Mouse (Mus musculus): Measurements from ENCODE around the gene Ash1l. TPM values are rescaled to one million over a fixed set of nuclear protein-coding genes. Genes with fewer than 3 reads are reported as not detected.
"Not testable (repeated sequence)": the region's sequence is repeated elsewhere in the genome, so short reads cannot be mapped to it uniquely, and the experiment has no call there.

Ash1l gene
- polyA plus RNA-seq, 1 experiment = 11.7 TPM

DNA sequence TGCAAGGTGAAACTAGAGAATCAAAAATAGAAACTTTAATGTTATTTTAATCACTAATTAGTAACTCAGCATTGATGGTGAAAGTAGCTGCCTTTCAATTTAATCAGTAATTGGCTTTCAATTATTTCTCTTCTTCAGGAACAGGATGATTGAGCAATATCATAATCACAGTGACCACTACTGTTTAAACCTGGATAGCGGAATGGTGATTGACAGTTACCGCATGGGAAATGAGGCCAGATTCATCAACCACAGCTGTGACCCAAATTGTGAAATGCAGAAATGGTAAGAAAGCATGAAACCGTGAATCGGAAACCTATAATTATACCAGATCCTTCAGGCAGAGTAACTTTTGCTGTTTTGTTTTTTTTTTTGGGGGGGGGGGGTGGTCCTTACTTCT lies 92.9 kb downstream of the Ash1l start:
- Histone ChIP-seq H3K4me3 (replicated peaks; ENCODE audit: extremely low read depth, low read depth, low read length) (no peak overlapping the region), H3K4me1 (ENCODE audit: control insufficient read depth, insufficient read depth, low read length) (no peaks in the 10 kb centered on the region)
- TF ChIP-seq CTCF (IDR thresholded peaks at IDR 0.05; ENCODE audit: insufficient read depth, low read length) (no peak), POLR2A (IDR thresholded peaks at IDR 0.05; ENCODE audit: borderline replicate concordance, extremely low read depth, low read depth, low read length) (no peak)
- no peak for DNase-seq
- WGBS = 86% methylated on average over 4 of the region's 4 CpGs

DNA sequence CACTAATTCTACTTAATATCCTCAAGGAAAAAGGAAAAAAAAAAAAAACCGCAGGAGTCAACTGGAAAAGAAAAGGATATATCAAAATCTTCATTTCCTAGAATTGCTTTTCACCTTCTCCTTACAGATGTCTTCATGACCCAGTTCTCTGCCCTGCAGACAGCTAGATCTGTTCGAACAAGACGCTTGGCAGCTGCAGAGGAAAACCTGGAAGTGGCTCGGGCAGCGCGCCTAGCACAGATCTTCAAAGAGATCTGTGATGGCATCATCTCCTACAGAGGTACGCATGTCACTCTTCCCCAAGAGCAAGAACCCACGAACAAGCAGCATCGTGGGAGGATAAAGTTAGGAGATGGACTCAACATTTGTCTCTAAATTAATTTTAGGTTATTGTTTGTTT lies 107.9 kb downstream of the Ash1l start:
- DNase-seq = no peak
- Histone ChIP-seq H3K4me3 (replicated peaks; ENCODE audit: extremely low read depth, low read depth, low read length) (no peak overlapping the region), H3K4me1 (ENCODE audit: control insufficient read depth, insufficient read depth, low read length) (no peaks in the 10 kb centered on the region)
- no peak for TF ChIP-seq POLR2A (IDR thresholded peaks at IDR 0.05; ENCODE audit: borderline replicate concordance, extremely low read depth, low read depth, low read length)
- TF ChIP-seq CTCF (IDR thresholded peaks at IDR 0.05; ENCODE audit: insufficient read depth, low read length) = no peak
- 92% methylated on average over 9 of the region's 9 CpGs for WGBS

DNA sequence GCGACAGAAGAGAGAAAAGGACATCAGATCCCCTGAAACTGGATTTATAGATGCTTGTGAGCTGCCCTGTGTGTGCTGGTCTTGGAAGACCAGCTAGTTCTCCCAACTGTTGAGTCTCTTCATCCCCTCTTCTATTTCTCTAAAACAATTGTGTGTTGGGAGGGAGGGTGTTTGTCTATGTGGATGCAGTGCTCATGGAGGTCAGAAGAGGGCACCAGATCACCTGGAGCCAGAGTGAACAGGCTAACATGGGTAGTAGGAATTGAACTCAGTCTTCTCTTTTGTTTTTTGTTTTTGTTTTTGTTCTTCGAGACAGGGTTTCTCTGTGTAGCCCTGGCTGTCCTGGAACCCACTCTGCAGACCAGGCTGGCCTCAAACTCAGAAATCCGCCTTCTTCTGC lies 108.4 kb downstream of the Ash1l start:
- TF ChIP-seq POLR2A (IDR thresholded peaks at IDR 0.05; ENCODE audit: borderline replicate concordance, extremely low read depth, low read depth, low read length) (no peak), CTCF (IDR thresholded peaks at IDR 0.05; ENCODE audit: insufficient read depth, low read length) (peak; percentile 65)
- H3K4me3 ChIP-seq (replicated peaks; ENCODE audit: extremely low read depth, low read depth, low read length) = no peak overlapping the region
- peak; percentile 15 for DNase-seq
- no peaks in the 10 kb centered on the region for H3K4me1 ChIP-seq (ENCODE audit: control insufficient read depth, insufficient read depth, low read length)
- WGBS = 85% methylated on average over 3 of the region's 3 CpGs

DNA sequence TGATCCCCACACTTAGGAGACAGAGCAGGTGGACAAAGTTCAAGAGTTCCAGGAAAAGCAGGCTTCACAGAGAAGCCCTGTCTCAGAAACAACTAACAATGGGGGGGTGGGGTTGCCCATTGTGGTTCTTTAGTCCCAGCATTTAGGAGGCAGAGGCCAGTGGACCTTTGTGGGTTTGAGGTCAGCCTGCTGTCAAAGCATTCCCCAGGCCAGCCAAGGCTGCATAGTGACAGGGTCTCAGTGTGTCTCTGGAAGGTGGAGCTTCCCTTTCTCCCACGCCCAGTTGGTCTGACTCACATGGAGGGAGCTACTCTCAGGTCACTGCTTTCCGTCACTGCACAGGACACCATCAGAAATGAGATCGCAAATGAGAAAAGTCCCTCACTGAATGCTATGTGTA lies 111.3 kb downstream of the Ash1l start:
- Histone ChIP-seq H3K4me1 (ENCODE audit: control insufficient read depth, insufficient read depth, low read length) (no peaks in the 10 kb centered on the region), H3K4me3 (replicated peaks; ENCODE audit: extremely low read depth, low read depth, low read length) (no peak overlapping the region)
- no peak for DNase-seq
- TF ChIP-seq POLR2A (IDR thresholded peaks at IDR 0.05; ENCODE audit: borderline replicate concordance, extremely low read depth, low read depth, low read length) (no peak), CTCF (IDR thresholded peaks at IDR 0.05; ENCODE audit: insufficient read depth, low read length) (no peak)
- 85% methylated on average over 3 of the region's 3 CpGs for WGBS

DNA sequence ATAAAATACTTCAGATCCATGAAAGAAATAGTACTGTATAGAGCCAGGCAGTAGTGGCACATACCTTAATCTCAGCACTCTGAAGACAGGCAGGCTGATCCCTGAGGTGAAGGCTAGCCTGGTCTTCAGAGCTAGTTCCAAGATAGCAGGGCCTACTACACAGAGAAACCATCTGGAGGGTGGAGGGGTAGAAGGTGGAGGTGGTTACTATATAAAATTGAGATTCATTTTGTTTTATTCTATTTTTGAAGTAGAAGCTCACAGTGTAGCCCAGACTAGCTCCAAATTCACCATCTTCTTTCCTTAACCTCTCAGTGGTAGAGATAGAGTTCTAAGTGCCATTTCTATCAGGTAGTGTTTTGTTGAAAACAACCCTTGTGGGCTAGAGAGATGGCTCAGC lies 116.8 kb downstream of the Ash1l start:
- no peak overlapping the region for H3K4me3 ChIP-seq (replicated peaks; ENCODE audit: extremely low read depth, low read depth, low read length)
- no peaks in the 10 kb centered on the region for H3K4me1 ChIP-seq (ENCODE audit: control insufficient read depth, insufficient read depth, low read length)
- DNase-seq = no peak
- TF ChIP-seq POLR2A (IDR thresholded peaks at IDR 0.05; ENCODE audit: borderline replicate concordance, extremely low read depth, low read depth, low read length) (no peak), CTCF (IDR thresholded peaks at IDR 0.05; ENCODE audit: insufficient read depth, low read length) (no peak)

DNA sequence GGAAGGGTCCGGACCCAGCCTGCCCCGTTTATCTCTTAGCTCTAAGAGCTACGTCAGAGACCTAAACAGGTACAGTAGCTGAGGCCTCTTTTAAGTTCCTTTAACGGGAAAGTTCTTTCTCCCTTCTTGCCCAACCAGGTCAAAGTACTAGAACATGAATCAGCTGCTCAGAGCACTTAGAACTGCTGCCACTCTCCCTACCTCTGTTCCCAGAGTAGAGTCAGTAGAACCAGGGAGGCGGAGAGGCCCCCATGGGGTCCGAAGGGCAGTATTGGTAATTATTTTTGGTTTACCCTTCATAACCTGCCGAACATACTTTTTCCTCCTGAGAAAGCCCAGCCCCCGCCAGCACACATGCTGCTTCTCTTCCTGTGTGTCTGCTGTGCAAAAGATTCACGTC lies 127.0 kb downstream of the Ash1l start:
- Histone ChIP-seq H3K4me1 (ENCODE audit: control insufficient read depth, insufficient read depth, low read length) (no peaks in the 10 kb centered on the region), H3K4me3 (replicated peaks; ENCODE audit: extremely low read depth, low read depth, low read length) (no peak overlapping the region)
- TF ChIP-seq CTCF (IDR thresholded peaks at IDR 0.05; ENCODE audit: insufficient read depth, low read length) (no peak), POLR2A (IDR thresholded peaks at IDR 0.05; ENCODE audit: borderline replicate concordance, extremely low read depth, low read depth, low read length) (no peak)
- no peak for DNase-seq
- WGBS = 85% methylated on average over 9 of the region's 9 CpGs

DNA sequence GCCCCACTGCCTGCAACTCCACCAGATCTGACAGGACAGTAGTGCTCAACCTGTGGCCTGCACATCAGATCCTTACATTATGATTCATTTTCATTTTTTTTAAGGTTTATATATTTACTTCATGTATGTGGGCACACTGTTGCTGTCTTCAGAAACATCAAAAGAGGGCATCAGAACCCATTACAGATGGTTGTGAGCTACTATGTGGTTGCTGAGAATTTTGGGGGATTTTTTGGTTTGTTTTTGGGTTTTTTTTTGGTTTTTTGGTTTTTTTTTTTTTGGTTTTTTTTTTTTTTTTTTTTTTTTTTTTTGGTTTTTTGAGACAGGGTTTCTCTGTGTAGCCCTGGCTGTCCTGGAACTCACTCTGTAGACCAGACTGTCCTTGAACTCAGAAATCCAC lies 131.9 kb downstream of the Ash1l start:
- H3K4me3 ChIP-seq (replicated peaks; ENCODE audit: extremely low read depth, low read depth, low read length); DNase-seq; H3K4me1 ChIP-seq (ENCODE audit: control insufficient read depth, insufficient read depth, low read length): not testable (repeated sequence)

GRCm38 (mm10) chr3:89084133-89084532 lies 133.7 kb downstream of the Ash1l start:
- Histone ChIP-seq H3K4me1 (ENCODE audit: control insufficient read depth, insufficient read depth, low read length) (peaks cover 8% of the 10 kb centered on the region), H3K4me3 (replicated peaks; ENCODE audit: extremely low read depth, low read depth, low read length) (no peak overlapping the region)
- DNase-seq = no peak
- TF ChIP-seq POLR2A (IDR thresholded peaks at IDR 0.05; ENCODE audit: borderline replicate concordance, extremely low read depth, low read depth, low read length) (no peak), CTCF (IDR thresholded peaks at IDR 0.05; ENCODE audit: insufficient read depth, low read length) (no peak)
- 75% methylated on average over 2 of the region's 2 CpGs for WGBS

- H3K4me1 ChIP-seq (ENCODE audit: control insufficient read depth, insufficient read depth, low read length) = peaks cover 9% of the 10 kb centered on the region
- no peak for DNase-seq
- WGBS = 75% methylated on average over 12 of the region's 12 CpGs
- TF ChIP-seq POLR2A (IDR thresholded peaks at IDR 0.05; ENCODE audit: borderline replicate concordance, extremely low read depth, low read depth, low read length) (no peak), CTCF (IDR thresholded peaks at IDR 0.05; ENCODE audit: insufficient read depth, low read length) (no peak)
- H3K4me3 ChIP-seq (replicated peaks; ENCODE audit: extremely low read depth, low read depth, low read length) = no peak overlapping the region
Observed at GRCm38 (mm10) chr3:89084654-89085190, 134.3 kb downstream of the Ash1l start.

- peak; percentile 80 for DNase-seq
- H3K4me3 ChIP-seq (replicated peaks; ENCODE audit: extremely low read depth, low read depth, low read length) = no peak overlapping the region
- H3K4me1 ChIP-seq (ENCODE audit: control insufficient read depth, insufficient read depth, low read length) = peaks cover 9% of the 10 kb centered on the region
- peak; percentile 50 for TF ChIP-seq CTCF (IDR thresholded peaks at IDR 0.05; ENCODE audit: insufficient read depth, low read length)
- no peak for TF ChIP-seq POLR2A (IDR thresholded peaks at IDR 0.05; ENCODE audit: borderline replicate concordance, extremely low read depth, low read depth, low read length)
- WGBS = 29% methylated on average over 21 of the region's 21 CpGs
Observed at GRCm38 (mm10) chr3:89087338-89088110, 137.1 kb downstream of the Ash1l start.
